Mouse (Mus musculus) layer of hippocampus, adult 9-10 months (tissue): ENCODE measurements around the gene Sarnp.
"Not testable (repeated sequence)": the region's sequence is repeated elsewhere in the genome, so short reads cannot be mapped to it uniquely, and the experiment has no call there.

Experiments used
- DNase-seq: peaks from one replicate; pipeline ENCODE4 v3.0.0; 2022; ENCODE audit warnings: low spot score

The Sarnp gene

GRCm38 (mm10) chr10:128821358-128822056, 4.4 kb downstream of the Sarnp start, which contains the start of gene Ormdl2:
Gene Ormdl2 (minus strand): TSS chr10:128821645.
- peak; percentile 99 for DNase-seq

- DNase-seq = no peak
Observed at GRCm38 (mm10) chr10:128822135-128822534, 5.0 kb downstream of the Sarnp start.

- not testable (repeated sequence) for DNase-seq
Observed at GRCm38 (mm10) chr10:128823087-128823486, 6.0 kb downstream of the Sarnp start.

GRCm38 (mm10) chr10:128823821-128824220, 6.7 kb downstream of the Sarnp start:
- DNase-seq = no peak

GRCm38 (mm10) chr10:128837400-128837799, 20.3 kb downstream of the Sarnp start:
- DNase-seq = no peak

- no peak for DNase-seq
Observed at GRCm38 (mm10) chr10:128839434-128839833, 22.3 kb downstream of the Sarnp start.

GRCm38 (mm10) chr10:128840612-128841011, 23.5 kb downstream of the Sarnp start:
- DNase-seq = no peak

GRCm38 (mm10) chr10:128843260-128843659, 26.1 kb downstream of the Sarnp start:
- DNase-seq = no peak

GRCm38 (mm10) chr10:128845516-128845915, 28.4 kb downstream of the Sarnp start:
- DNase-seq = peak; percentile 22

GRCm38 (mm10) chr10:128846664-128847063, 29.5 kb downstream of the Sarnp start:
- DNase-seq = no peak

- DNase-seq = no peak
Observed at GRCm38 (mm10) chr10:128848426-128848825, 31.3 kb downstream of the Sarnp start.

- no peak for DNase-seq
Observed at GRCm38 (mm10) chr10:128850339-128850738, 33.2 kb downstream of the Sarnp start.

GRCm38 (mm10) chr10:128861176-128861575, 44.0 kb downstream of the Sarnp start:
- DNase-seq = no peak

GRCm38 (mm10) chr10:128866042-128866441, 48.9 kb downstream of the Sarnp start:
- no peak for DNase-seq

GRCm38 (mm10) chr10:128866518-128866917, 49.4 kb downstream of the Sarnp start:
- no peak for DNase-seq

- DNase-seq = no peak
Observed at GRCm38 (mm10) chr10:128870341-128870740, 53.2 kb downstream of the Sarnp start.

GRCm38 (mm10) chr10:128878291-128878690, 61.2 kb downstream of the Sarnp start:
- DNase-seq = no peak

GRCm38 (mm10) chr10:128878811-128879210, 61.7 kb downstream of the Sarnp start:
- DNase-seq = no peak

- DNase-seq = no peak
Observed at GRCm38 (mm10) chr10:128882067-128882466, 64.9 kb downstream of the Sarnp start.

- no peak for DNase-seq
Observed at GRCm38 (mm10) chr10:128888941-128889827, 72.1 kb downstream of the Sarnp start.

GRCm38 (mm10) chr10:128889846-128890245, 72.7 kb downstream of the Sarnp start:
- no peak for DNase-seq

- DNase-seq = no peak
Observed at GRCm38 (mm10) chr10:128890383-128891295, 73.5 kb downstream of the Sarnp start.
